Mouse (Mus musculus) embryonic fibroblast, embryonic 13.5 days (primary cell): ENCODE measurements at regions not wholly inside any gene's neighbourhood (a gene's known extent, or its start where the extent isn't known, plus 50 kb on each side); places are given as distances from the start of the nearest gene placed in this dataset.

Experiments used
- H3K27ac ChIP-seq: 2 replicates; pipeline ENCODE4 v1.5.1; 2012; ENCODE audit warnings: low read length, control low read depth, inconsistent platforms; ENCODE audit not compliant: insufficient read depth
- H3K4me1 ChIP-seq: 2 replicates; pipeline ENCODE4 v1.6.1; 2011; ENCODE audit warnings: low read length; ENCODE audit not compliant: control insufficient read depth, insufficient read depth
- H3K4me3 ChIP-seq: 2 replicates; pipeline ENCODE4 v1.5.1; 2011; ENCODE audit warnings: mild to moderate bottlenecking, control low read depth, low read length; ENCODE audit not compliant: insufficient read depth
- CTCF ChIP-seq: IDR thresholded peaks from 2 replicates; pipeline ENCODE4 v1.5.1; 2011; ENCODE audit warnings: mild to moderate bottlenecking, control low read depth, low read length, moderate library complexity, borderline replicate concordance; ENCODE audit not compliant: insufficient read depth
- POLR2A ChIP-seq: IDR thresholded peaks from 2 replicates; pipeline ENCODE4 v1.6.1; 2011; ENCODE audit warnings: low read depth, mild to moderate bottlenecking, control low read depth, low read length, moderate library complexity

GRCm38 (mm10) chr3:61243876-61244527 is 117.4 kb upstream of the Rap2b start:
- Histone ChIP-seq H3K4me3 (no peak overlapping the region), H3K4me1 (no peaks in the 10 kb centered on the region), H3K27ac (no peak overlapping the region)
- TF ChIP-seq CTCF (no peak), POLR2A (no peak)

- no peak for TF ChIP-seq POLR2A
- no peak for TF ChIP-seq CTCF
- H3K27ac ChIP-seq: no peak overlapping the region
- no peak overlapping the region for H3K4me3 ChIP-seq
- H3K4me1 ChIP-seq: no peaks in the 10 kb centered on the region
These were observed 115.0 kb upstream of the Rap2b start for GRCm38 (mm10) chr3:61246429-61246828.

GRCm38 (mm10) chr3:61247344-61247743 is 114.1 kb upstream of the Rap2b start:
- no peak for TF ChIP-seq POLR2A
- no peak for TF ChIP-seq CTCF
- Histone ChIP-seq H3K27ac (no peak overlapping the region), H3K4me3 (no peak overlapping the region)

GRCm38 (mm10) chr3:61255232-61255631 is 106.2 kb upstream of the Rap2b start:
- Histone ChIP-seq H3K4me3 (no peak overlapping the region), H3K4me1 (no peaks in the 10 kb centered on the region), H3K27ac (no peak overlapping the region)
- TF ChIP-seq CTCF (no peak), POLR2A (no peak)

More at GRCm38 (mm10) chr3:61247344-61247743, 114.1 kb upstream of the Rap2b start:
- no peaks in the 10 kb centered on the region for H3K4me1 ChIP-seq

DNA sequence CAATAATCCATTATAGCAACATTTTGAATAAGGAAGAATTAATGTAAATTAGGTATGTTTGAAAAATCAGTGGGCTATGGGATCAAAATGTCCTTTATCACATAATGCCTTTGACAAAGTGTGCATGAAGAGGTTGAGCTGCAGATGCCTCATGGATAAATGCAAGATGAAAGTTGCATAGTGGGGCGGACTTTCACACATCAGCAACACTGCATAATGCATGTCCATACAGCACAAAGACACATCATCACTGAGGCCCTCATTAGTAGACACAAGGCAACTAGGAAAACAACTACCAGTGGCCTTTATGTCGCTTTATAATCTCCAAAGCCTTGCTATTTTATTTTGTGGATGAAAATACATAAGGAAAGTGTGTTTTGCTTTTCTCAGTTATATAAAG is 105.8 kb upstream of the Rap2b start:
- no peak overlapping the region for H3K27ac ChIP-seq
- TF ChIP-seq CTCF: no peak
- TF ChIP-seq POLR2A: no peak
- H3K4me1 ChIP-seq: no peaks in the 10 kb centered on the region
- H3K4me3 ChIP-seq: no peak overlapping the region

GRCm38 (mm10) chr3:61268453-61269335 is 92.7 kb upstream of the Rap2b start:
- H3K4me3 ChIP-seq: no peak overlapping the region
- TF ChIP-seq POLR2A (no peak), CTCF (no peak)
- no peak overlapping the region; the same call in 1 of the 2 replicates for H3K27ac ChIP-seq
- no peaks in the 10 kb centered on the region for H3K4me1 ChIP-seq

DNA sequence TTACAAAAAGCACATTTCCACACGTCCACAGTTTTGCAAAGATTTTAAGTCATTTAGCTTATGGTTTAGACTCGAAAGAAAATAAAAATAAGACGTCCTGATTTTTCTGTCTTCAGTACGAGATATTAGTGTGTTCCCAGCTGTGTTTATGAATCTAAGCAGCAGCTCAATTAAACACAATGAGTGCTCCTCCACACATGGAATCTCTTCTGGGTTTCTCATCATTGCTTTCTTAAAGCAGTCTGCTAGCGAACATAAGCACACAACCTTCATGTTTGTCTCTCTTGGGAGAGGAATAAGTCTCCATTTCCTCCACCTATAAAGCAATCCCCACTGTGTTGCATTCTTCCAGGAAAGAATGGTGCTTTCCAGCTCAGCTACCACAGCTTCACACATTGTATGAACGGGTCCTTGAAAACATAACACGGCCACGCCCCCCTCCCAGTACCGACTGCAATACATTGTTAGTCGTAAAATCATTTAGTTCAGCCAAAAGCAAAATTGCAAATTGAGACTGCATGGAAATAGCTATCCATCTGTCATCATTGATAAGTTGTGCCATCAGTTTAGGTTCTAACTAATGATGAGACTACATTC is 75.4 kb upstream of the Rap2b start:
- no peak overlapping the region for H3K27ac ChIP-seq
- H3K4me3 ChIP-seq: no peak overlapping the region
- TF ChIP-seq CTCF (no peak), POLR2A (no peak)
- H3K4me1 ChIP-seq: no peaks in the 10 kb centered on the region

DNA sequence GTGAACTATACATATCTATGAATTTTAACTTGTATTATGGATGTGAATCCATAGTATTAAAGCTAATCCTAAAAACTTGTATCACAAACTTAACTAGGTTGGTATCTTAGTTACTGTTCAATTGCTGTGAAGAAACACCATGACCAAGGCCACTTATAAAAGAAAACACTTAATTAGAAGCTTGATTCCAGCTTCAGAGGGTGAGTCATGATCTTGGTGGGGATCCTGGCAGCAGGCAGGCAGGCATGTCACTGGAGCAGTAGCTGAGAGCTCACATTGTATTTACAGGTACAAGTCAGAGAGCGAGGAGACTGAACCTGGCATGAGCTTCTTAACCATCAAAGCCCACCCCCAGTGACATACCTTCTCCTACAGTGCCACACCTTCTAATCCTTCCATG is 73.2 kb upstream of the Rap2b start:
- TF ChIP-seq POLR2A: no peak
- TF ChIP-seq CTCF: no peak
- no peak overlapping the region for H3K4me3 ChIP-seq
- H3K27ac ChIP-seq: no peak overlapping the region
- H3K4me1 ChIP-seq: no peaks in the 10 kb centered on the region

- Histone ChIP-seq H3K4me1 (peaks cover 2% of the 10 kb centered on the region; the same call in 1 of the 2 replicates), H3K27ac (peak overlapping the region; percentile 34)
- no peak for TF ChIP-seq CTCF
- TF ChIP-seq POLR2A: no peak
These were observed 66.6 kb upstream of the Rap2b start for GRCm38 (mm10) chr3:61294855-61295254.

GRCm38 (mm10) chr3:61297290-61297689 is 64.1 kb upstream of the Rap2b start:
- Histone ChIP-seq H3K4me3 (no peak overlapping the region), H3K27ac (no peak overlapping the region), H3K4me1 (peaks cover 2% of the 10 kb centered on the region; the same call in 1 of the 2 replicates)
- TF ChIP-seq POLR2A: no peak
- no peak for TF ChIP-seq CTCF

More at GRCm38 (mm10) chr3:61294855-61295254, 66.6 kb upstream of the Rap2b start:
- no peak overlapping the region for H3K4me3 ChIP-seq
